Mouse (Mus musculus) heart, postnatal 0 days (tissue): Measurements from ENCODE around the gene Bcl11a. TPM values are rescaled to one million over a fixed set of nuclear protein-coding genes. Genes with fewer than 3 reads are reported as not detected.

Experiments used
- ATAC-seq: fragments of 200-750 bp; cut with Nextera tagmentation; 2 replicates; pipeline ENCODE4 v1.8.0; 2017; ENCODE audit warnings: low read depth, moderate number of reproducible peaks, moderate library complexity; ENCODE audit not compliant: insufficient read depth
- DNase-seq: peaks from one replicate; pipeline ENCODE4 v3.0.0-alpha.2; 2016; ENCODE audit warnings: low spot score
- H3K27ac ChIP-seq: fragments of 300-500 bp; sonication (generic); 2 replicates; pipeline ENCODE4 v1.5.1; 2014; ENCODE audit warnings: low read depth, mild to moderate bottlenecking
- H3K27me3 ChIP-seq: fragments of 300-500 bp; sonication (generic); 2 replicates; pipeline ENCODE4 v1.6.1; 2014; ENCODE audit warnings: low read length, mixed read lengths; ENCODE audit not compliant: control insufficient read depth, insufficient read depth
- H3K36me3 ChIP-seq: fragments of 300-500 bp; sonication (generic); replicated peaks from 2 replicates; pipeline ENCODE4 v1.6.1; 2014; ENCODE audit warnings: low read length, mixed read lengths; ENCODE audit not compliant: control insufficient read depth, insufficient read depth
- H3K4me1 ChIP-seq: fragments of 300-500 bp; sonication (generic); 2 replicates; pipeline ENCODE4 v1.6.1; 2014; ENCODE audit warnings: antibody characterized with exemption; ENCODE audit not compliant: control insufficient read depth, insufficient read depth
- H3K4me2 ChIP-seq: fragments of 300-500 bp; sonication (generic); 2 replicates; pipeline ENCODE4 v1.6.1; 2014; ENCODE audit warnings: low read depth, mild to moderate bottlenecking, low read length, moderate library complexity
- H3K4me3 ChIP-seq: fragments of 300-500 bp; sonication (generic); 2 replicates; pipeline ENCODE4 v1.5.1; 2014; ENCODE audit warnings: low read depth, low read length
- H3K9ac ChIP-seq: fragments of 300-500 bp; sonication (generic); replicated peaks from 2 replicates; pipeline ENCODE4 v1.6.1; 2014; ENCODE audit warnings: low read depth, low read length, mixed read lengths
- H3K9me3 ChIP-seq: fragments of 300-500 bp; sonication (generic); replicated peaks from 2 replicates; pipeline ENCODE4 v1.6.1; 2016; ENCODE audit warnings: low read length; ENCODE audit not compliant: control insufficient read depth
- CTCF ChIP-seq: IDR thresholded peaks from 2 replicates; pipeline ENCODE4 v1.5.1; 2016; ENCODE audit warnings: antibody characterized with exemption, control low read depth, low read depth
- EP300 ChIP-seq: IDR thresholded peaks from 2 replicates; pipeline ENCODE4 v1.6.1; 2016; ENCODE audit warnings: antibody characterized with exemption, low read depth
- WGBS: fragments of 180-500 bp; shearing (Covaris S2); extraction: QIAGEN DNeasy Blood & Tissue Kit; methylation state at CpG from one replicate; pipeline ENCODE4 v1.1.7; 2014; 5-methylcytosine and 5-hydroxymethylcytosine counted together
- polyA plus RNA-seq: library from polyadenylated mRNA; unstranded; fragments of >200 nt; fragmentation: Nextera tagmentation; extraction: Ambion mirVana; gene quantifications from 2 replicates; pipeline ENCODE4 v1.2.1, GENCODE M21; 2015
- total RNA-seq: library from RNA; depleted of rRNA; stranded (reverse); fragments of >200 nt; gene quantifications from 2 replicates; pipeline ENCODE4 v1.2.3, GENCODE M21; 2014; ENCODE audit warnings: low replicate concordance

Bcl11a gene
- total and polyA plus RNA-seq, 2 experiments from 2014 or later = 7.1 to 8.2 TPM

- peak; percentile 8 for DNase-seq
- 0 out of 2 replicates have a peak, but pooled peaks have one; percentile 7 for ATAC-seq
- Histone ChIP-seq H3K4me1 (peaks cover 18% of the 10 kb centered on the region; the same call in 1 of the 2 replicates), H3K4me3 (peak overlapping the region; percentile 70), H3K9ac (peak overlapping the region; percentile 72), H3K9me3 (no peaks in the 10 kb centered on the region), H3K36me3 (peaks cover 6% of the 10 kb centered on the region; the same call in 1 of the 2 replicates), H3K4me2 (peak overlapping the region; percentile 98), H3K27me3 (no peaks in the 10 kb centered on the region), H3K27ac (peak overlapping the region; percentile 77)
- TF ChIP-seq CTCF (no peak), EP300 (no peak)
- under 1% methylated on average over 43 of the region's 43 CpGs for WGBS
Observed at GRCm38 (mm10) chr11:24081687-24082384, 4.0 kb downstream of the Bcl11a start.

DNA sequence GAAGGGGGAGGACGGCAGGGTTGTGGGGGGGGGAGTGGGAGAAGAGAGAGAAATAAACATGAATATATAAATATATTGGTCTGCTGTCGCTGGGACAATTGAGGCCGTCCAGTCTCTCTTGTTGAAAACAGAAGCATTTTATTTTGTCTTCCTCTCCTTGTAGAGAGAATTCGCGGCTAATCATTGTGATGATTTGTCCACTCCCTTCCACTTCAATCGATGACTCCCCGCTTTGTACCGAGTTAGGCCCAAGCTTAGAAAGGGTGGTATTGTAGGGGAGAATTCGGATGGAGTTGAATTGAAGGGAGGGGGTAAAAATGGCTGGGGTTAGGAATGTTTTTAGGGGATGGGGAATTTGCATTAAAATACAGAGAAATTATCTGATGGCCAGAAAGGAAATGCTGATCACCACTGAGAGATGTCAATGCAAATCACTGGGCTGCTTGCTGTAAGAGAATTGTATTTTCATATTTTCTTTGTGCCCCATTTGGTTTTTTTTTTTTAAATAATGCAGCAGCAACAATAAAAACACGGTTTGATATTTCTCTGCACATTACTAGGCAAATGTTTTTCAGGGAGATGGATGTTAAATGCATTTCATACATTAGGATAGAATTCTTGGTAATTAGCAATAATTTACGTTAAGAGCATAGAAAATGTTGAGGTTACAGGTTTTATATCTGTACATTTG, 4.7 kb downstream of the Bcl11a start:
- H3K27ac ChIP-seq = peak overlapping the region; percentile 77
- WGBS = 40% methylated on average over 11 of the region's 11 CpGs
- H3K4me3 ChIP-seq = peak overlapping the region; percentile 70
- ATAC-seq (no peak), DNase-seq (no peak)
- no peaks in the 10 kb centered on the region for H3K27me3 ChIP-seq
- H3K4me2 ChIP-seq = peak overlapping the region; percentile 98
- peak overlapping the region; percentile 72 for H3K9ac ChIP-seq
- no peak for TF ChIP-seq CTCF
- TF ChIP-seq EP300 = no peak
- H3K9me3 ChIP-seq = no peaks in the 10 kb centered on the region
- peaks cover 10% of the 10 kb centered on the region; the same call in 1 of the 2 replicates for H3K36me3 ChIP-seq
- H3K4me1 ChIP-seq = peaks cover 18% of the 10 kb centered on the region; the same call in 1 of the 2 replicates

DNA sequence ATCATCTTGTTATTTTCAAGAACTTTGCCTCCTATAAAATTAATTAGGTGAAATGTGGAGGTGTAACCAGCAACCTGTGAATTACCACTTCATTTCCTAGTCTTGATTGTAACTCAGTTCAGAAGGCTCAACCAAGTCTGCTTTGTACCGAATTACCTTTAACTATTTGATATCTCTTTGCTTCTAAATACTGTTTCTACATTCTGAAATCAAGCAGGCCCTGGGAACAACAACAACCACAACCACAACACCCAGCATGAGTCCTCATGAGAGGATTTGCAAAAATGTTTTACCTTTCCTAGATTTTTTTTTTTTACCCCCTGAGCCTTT, 5.2 kb downstream of the Bcl11a start:
- ATAC-seq (no peak), DNase-seq (no peak)
- peak overlapping the region; percentile 3; the same call in 1 of the 2 replicates for H3K4me2 ChIP-seq
- peaks cover 12% of the 10 kb centered on the region; the same call in 1 of the 2 replicates for H3K36me3 ChIP-seq
- H3K9ac ChIP-seq = no peak overlapping the region
- TF ChIP-seq CTCF = no peak
- no peak for TF ChIP-seq EP300
- no peaks in the 10 kb centered on the region for H3K9me3 ChIP-seq
- H3K4me1 ChIP-seq = peaks cover 18% of the 10 kb centered on the region; the same call in 1 of the 2 replicates
- 46% methylated on average over 1 of the region's 1 CpGs for WGBS
- H3K27me3 ChIP-seq = no peaks in the 10 kb centered on the region
- no peak overlapping the region for H3K27ac ChIP-seq
- no peak overlapping the region for H3K4me3 ChIP-seq

DNA sequence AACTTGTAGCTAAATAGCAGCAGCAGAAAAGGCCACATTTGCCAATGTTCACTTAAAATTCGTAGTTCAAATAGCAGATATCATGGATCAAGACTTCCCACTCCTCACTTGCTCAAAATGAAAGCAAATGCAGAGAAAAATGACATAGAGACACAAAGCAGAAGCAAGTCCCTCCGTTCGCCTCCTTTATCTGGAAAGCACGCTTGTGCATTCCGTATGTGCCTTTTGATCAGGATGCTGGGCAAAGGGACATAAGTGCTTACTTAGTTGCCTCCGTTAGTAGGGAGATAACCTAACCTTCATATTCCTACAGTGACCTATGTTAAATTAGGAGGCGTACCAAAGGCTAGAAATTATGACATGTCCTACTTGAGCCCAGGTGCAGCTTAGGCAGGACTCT, 5.6 kb downstream of the Bcl11a start:
- peaks cover 18% of the 10 kb centered on the region; the same call in 1 of the 2 replicates for H3K4me1 ChIP-seq
- H3K9ac ChIP-seq = no peak overlapping the region
- peak overlapping the region; percentile 3; the same call in 1 of the 2 replicates for H3K4me2 ChIP-seq
- peaks cover 12% of the 10 kb centered on the region; the same call in 1 of the 2 replicates for H3K36me3 ChIP-seq
- DNase-seq = no peak
- H3K4me3 ChIP-seq = no peak overlapping the region
- no peak for ATAC-seq
- WGBS = 39% methylated on average over 7 of the region's 7 CpGs
- no peak overlapping the region for H3K27ac ChIP-seq
- H3K27me3 ChIP-seq = no peaks in the 10 kb centered on the region
- TF ChIP-seq CTCF (no peak), EP300 (no peak)
- no peaks in the 10 kb centered on the region for H3K9me3 ChIP-seq

- Histone ChIP-seq H3K27ac (no peak overlapping the region), H3K9ac (no peak overlapping the region), H3K9me3 (no peaks in the 10 kb centered on the region), H3K27me3 (no peaks in the 10 kb centered on the region), H3K4me1 (peaks cover 18% of the 10 kb centered on the region; the same call in 1 of the 2 replicates), H3K4me2 (no peak overlapping the region; the same call in 1 of the 2 replicates), H3K36me3 (peaks cover 12% of the 10 kb centered on the region; the same call in 1 of the 2 replicates), H3K4me3 (no peak overlapping the region)
- TF ChIP-seq CTCF (no peak), EP300 (no peak)
- DNase-seq (no peak), ATAC-seq (no peak)
- 71% methylated on average over 3 of the region's 3 CpGs for WGBS
Observed at GRCm38 (mm10) chr11:24084077-24084476, 6.2 kb downstream of the Bcl11a start.
